Mouse (Mus musculus): ENCODE results near the gene Hip1.

DNA sequence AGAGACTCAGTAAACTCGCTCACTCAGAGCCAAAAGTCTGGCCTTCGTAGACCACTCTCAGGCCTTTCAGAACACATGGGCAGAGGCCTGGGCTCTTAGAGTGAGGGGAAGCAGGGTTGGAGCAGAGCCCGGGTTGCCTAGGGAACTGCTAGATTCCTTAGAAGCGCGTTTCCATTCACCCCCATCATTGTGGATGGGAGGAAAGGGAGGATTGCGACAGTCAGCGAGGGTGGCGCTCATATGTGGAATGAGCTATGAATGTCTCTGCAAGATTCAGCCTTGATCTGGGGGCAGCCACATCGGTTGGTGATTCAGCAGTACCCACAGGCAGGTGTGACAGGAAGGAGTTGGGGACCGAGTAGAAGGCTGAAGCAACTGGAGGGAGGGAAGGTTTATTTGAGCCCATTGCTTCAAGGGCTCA lies 34.4 kb upstream of the Hip1 start:
- TF ChIP-seq POLR2A (IDR thresholded peaks at IDR 0.05; ENCODE audit: borderline replicate concordance, control insufficient read depth, low read depth, low read length) (no peak), CTCF (IDR thresholded peaks at IDR 0.05; ENCODE audit: control insufficient read depth, insufficient read depth, low read length) (no peak)
